Mouse (Mus musculus) limb, embryonic 11.5 days (tissue): ENCODE results near the gene Itpr3. TPM values are rescaled to one million over a fixed set of nuclear protein-coding genes. Genes with fewer than 3 reads are reported as not detected.

Source experiments
- ATAC-seq: fragments of 200-750 bp; cut with Nextera tagmentation; 2 replicates; pipeline ENCODE4 v1.8.0; 2017; ENCODE audit warnings: low read depth; ENCODE audit not compliant: insufficient number of reproducible peaks, low FRiP score, low TSS enrichment
- DNase-seq: peaks from one replicate; pipeline ENCODE4 v3.0.0-alpha.2; 2015; ENCODE audit warnings: low spot score
- H3K27ac ChIP-seq: fragments of 300-500 bp; sonication (generic); replicated peaks from 2 replicates; pipeline ENCODE4 v1.5.1; 2014; ENCODE audit warnings: low read depth, mild to moderate bottlenecking, low read length
- H3K27me3 ChIP-seq: fragments of 300-500 bp; sonication (generic); 2 replicates; pipeline ENCODE4 v1.6.1; 2014; ENCODE audit warnings: mild to moderate bottlenecking, low read length, mixed read lengths; ENCODE audit not compliant: control insufficient read depth, insufficient read depth
- H3K36me3 ChIP-seq: fragments of 300-500 bp; sonication (generic); 2 replicates; pipeline ENCODE4 v1.6.1; 2014; ENCODE audit warnings: mild to moderate bottlenecking, low read length, moderate library complexity, mixed read lengths; ENCODE audit not compliant: control insufficient read depth, insufficient read depth
- H3K4me1 ChIP-seq: fragments of 300-500 bp; sonication (generic); 2 replicates; pipeline ENCODE4 v1.6.1; 2014; ENCODE audit warnings: low read length, mixed read lengths; ENCODE audit not compliant: control insufficient read depth, insufficient read depth
- H3K4me2 ChIP-seq: fragments of 300-500 bp; sonication (generic); 2 replicates; pipeline ENCODE4 v1.6.1; 2014; ENCODE audit warnings: low read depth, mild to moderate bottlenecking, moderate library complexity; ENCODE audit not compliant: severe bottlenecking
- H3K4me3 ChIP-seq: fragments of 300-500 bp; sonication (generic); 2 replicates; pipeline ENCODE4 v1.5.1; 2014; ENCODE audit warnings: low read depth, low read length
- H3K9ac ChIP-seq: fragments of 300-500 bp; sonication (generic); 2 replicates; pipeline ENCODE4 v1.6.1; 2014; ENCODE audit warnings: mild to moderate bottlenecking, low read length
- H3K9me3 ChIP-seq: fragments of 300-500 bp; sonication (generic); 2 replicates; pipeline ENCODE4 v1.6.1; 2016; ENCODE audit warnings: low read length; ENCODE audit not compliant: control insufficient read depth
- WGBS: fragments of 180-500 bp; shearing (Covaris S2); extraction: QIAGEN DNeasy Blood & Tissue Kit; methylation state at CpG from one replicate; pipeline ENCODE4 v1.1.7; 2014; 5-methylcytosine and 5-hydroxymethylcytosine counted together
- polyA plus RNA-seq: library from polyadenylated mRNA; unstranded; fragments of >200 nt; fragmentation: Nextera tagmentation; extraction: Ambion mirVana; gene quantifications from 2 replicates; pipeline ENCODE4 v1.2.1, GENCODE M21; 2014

Itpr3 gene
- polyA plus RNA-seq, 1 experiment from 2014 or later: 3.0 TPM

DNA sequence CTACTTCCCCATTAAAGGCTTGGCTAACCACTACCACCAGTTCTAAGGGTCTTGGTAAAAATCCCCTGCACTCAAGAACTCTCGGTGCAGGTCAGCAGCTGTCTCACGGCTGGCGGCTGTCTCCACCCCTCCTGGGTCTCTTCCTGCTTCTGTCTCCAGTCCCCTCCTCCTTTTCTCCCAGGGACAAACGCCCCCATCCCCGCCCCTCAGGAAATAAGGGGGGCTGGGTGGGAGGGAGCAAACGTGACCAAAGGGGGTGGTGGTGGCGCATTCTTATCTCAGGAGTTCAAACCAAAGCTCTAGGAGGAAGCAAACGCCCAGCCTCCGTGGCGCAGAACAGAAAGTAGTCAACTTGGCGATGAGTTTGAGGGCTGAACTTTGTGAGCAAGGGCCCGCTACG lies 934 bp upstream of the Itpr3 start:
- Histone ChIP-seq H3K27me3 (no peaks in the 10 kb centered on the region), H3K4me3 (peak overlapping the region; percentile 58), H3K9ac (no peak overlapping the region; the same call in 1 of the 2 replicates), H3K4me2 (peak overlapping the region; percentile 84), H3K4me1 (peaks cover 26% of the 10 kb centered on the region), H3K27ac (peak overlapping the region; percentile 32; the same call in 1 of the 2 replicates), H3K36me3 (no peaks in the 10 kb centered on the region), H3K9me3 (no peaks in the 10 kb centered on the region)
- DNase-seq (peak; percentile 82), ATAC-seq (no peak)
- under 1% methylated on average over 13 of the region's 13 CpGs for WGBS

DNA sequence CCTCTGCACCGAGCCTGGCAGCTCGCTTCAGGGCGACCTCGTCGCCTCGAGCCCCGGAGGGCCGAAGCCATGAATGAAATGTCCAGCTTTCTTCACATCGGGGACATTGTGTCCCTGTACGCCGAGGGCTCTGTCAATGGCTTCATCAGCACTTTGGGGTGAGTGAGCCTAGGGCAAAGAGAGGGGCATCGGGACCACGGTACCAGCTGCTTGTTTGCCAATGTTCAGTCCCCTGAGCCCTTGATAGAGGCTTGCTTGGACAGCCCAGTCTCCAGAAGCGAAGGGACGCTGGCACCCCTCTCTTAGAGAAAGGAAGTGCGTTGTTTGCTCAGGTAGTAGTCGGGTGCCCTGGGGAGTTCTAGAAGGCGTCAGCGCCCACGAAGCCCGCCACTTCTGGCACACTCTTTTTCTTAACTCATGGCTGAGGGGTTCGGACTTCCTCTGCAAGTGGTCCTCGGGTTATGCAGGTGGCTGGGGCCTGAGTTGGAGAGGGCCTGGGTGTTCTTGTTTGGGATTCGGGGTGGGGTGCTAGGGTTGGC lies 482 bp downstream of the Itpr3 start:
- no peaks in the 10 kb centered on the region for H3K27me3 ChIP-seq
- peaks cover 23% of the 10 kb centered on the region for H3K4me1 ChIP-seq
- ATAC-seq (0 out of 2 replicates have a peak, but pooled peaks have one; percentile 31), DNase-seq (no peak)
- no peaks in the 10 kb centered on the region for H3K9me3 ChIP-seq
- no peak overlapping the region for H3K27ac ChIP-seq
- under 1% methylated on average over 24 of the region's 24 CpGs for WGBS
- peak overlapping the region; percentile 71 for H3K9ac ChIP-seq
- peak overlapping the region; percentile 84 for H3K4me2 ChIP-seq
- peak overlapping the region; percentile 58 for H3K4me3 ChIP-seq
- no peaks in the 10 kb centered on the region for H3K36me3 ChIP-seq

DNA sequence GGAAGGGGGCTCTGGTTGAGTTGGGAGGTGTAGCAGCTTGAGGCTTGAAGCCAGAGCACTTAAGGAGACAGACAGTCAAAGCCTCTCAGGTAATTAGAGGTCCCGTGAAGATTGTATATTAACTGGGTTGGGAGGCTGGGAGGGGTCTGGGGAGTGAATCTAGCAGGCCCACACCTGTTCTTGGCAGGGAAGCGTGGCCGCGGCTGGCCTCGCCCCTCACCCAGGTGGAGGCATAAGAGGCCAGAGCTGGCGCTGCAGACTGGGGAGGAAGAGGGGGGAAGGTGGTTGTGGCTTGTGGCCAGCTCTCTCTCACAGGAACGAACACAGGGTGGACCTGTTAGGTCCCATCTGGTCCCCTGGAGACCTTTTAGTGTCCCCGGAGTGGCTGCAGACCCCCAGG lies 3.6 kb downstream of the Itpr3 start:
- Histone ChIP-seq H3K27me3 (no peaks in the 10 kb centered on the region), H3K9me3 (no peaks in the 10 kb centered on the region), H3K4me3 (no peak overlapping the region), H3K4me1 (peaks cover 27% of the 10 kb centered on the region), H3K27ac (no peak overlapping the region), H3K9ac (no peak overlapping the region), H3K4me2 (no peak overlapping the region), H3K36me3 (no peaks in the 10 kb centered on the region)
- WGBS: 68% methylated on average over 8 of the region's 8 CpGs
- no peak for ATAC-seq
- no peak for DNase-seq

DNA sequence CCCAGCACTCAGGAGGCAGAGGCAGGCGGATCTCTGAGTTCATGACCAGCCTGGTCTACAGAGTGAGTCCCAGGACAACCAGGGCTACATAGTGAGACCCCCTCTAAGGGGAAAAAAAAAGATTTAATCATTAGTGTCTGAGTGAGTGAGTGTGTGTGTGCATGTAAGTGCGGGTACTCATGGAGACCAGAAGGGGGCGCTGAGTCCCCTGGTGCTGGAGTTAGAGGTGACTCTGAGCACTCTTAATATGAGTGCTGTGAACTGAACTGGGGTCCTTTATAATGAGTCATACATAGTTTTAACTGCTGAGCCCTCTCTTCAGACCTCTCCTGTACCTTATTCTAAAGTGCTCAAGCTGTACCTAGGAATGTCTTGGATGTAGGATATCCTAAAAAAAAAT lies 4.6 kb downstream of the Itpr3 start:
- H3K4me1 ChIP-seq: peaks cover 24% of the 10 kb centered on the region
- 94% methylated on average over 3 of the region's 3 CpGs for WGBS
- no peak overlapping the region for H3K9ac ChIP-seq
- no peak overlapping the region for H3K4me2 ChIP-seq
- H3K27ac ChIP-seq: no peak overlapping the region
- DNase-seq (no peak), ATAC-seq (no peak)
- no peaks in the 10 kb centered on the region for H3K27me3 ChIP-seq
- H3K36me3 ChIP-seq: no peaks in the 10 kb centered on the region
- H3K4me3 ChIP-seq: no peak overlapping the region
- H3K9me3 ChIP-seq: no peaks in the 10 kb centered on the region

DNA sequence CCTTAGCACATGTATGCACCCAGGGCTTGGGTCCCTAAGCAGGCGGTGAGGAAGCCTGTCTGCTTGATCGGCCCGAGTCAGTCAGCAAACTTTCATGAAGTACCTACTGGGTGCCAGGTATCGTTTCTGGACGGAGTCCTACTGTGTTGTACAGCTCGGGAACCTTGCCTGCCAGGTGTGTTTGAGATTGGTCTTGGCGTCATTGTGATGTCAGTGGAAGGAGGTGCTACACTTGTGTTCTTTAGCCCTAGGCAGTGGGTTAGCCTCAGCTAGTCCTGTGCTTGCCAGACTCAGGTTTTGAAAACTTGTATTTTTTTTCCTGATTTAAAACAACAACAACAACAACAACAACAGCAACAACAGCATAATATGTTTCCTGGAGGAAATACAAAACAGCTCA lies 5.6 kb downstream of the Itpr3 start:
- no peaks in the 10 kb centered on the region for H3K36me3 ChIP-seq
- ATAC-seq (no peak), DNase-seq (no peak)
- H3K27me3 ChIP-seq: no peaks in the 10 kb centered on the region
- no peak overlapping the region for H3K4me2 ChIP-seq
- H3K9ac ChIP-seq: no peak overlapping the region
- H3K9me3 ChIP-seq: no peaks in the 10 kb centered on the region
- H3K4me1 ChIP-seq: peaks cover 19% of the 10 kb centered on the region
- no peak overlapping the region for H3K4me3 ChIP-seq
- H3K27ac ChIP-seq: no peak overlapping the region
- WGBS: 91% methylated on average over 7 of the region's 7 CpGs

DNA sequence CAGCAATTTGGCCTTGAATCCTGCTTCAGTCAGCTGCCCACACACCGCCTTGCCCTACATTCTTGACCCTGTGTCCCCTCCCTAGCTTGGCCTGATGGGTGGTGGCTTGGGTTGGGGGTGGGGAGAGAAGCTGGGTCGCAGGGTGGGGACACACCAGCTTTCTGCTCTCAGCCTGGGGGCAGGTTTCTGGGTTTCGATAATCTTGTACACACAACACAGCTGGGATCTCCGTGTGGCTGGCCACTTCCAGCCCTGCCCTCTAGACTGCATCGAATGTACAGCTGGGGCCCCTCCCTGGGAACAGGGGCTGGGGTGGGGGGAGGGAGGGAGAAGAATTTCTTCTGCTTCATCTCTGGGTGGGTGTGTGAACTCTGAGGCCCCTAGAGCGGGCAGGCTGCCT lies 6.6 kb downstream of the Itpr3 start:
- no peak overlapping the region for H3K4me3 ChIP-seq
- no peaks in the 10 kb centered on the region for H3K9me3 ChIP-seq
- peaks cover 9% of the 10 kb centered on the region for H3K4me1 ChIP-seq
- WGBS: 54% methylated on average over 6 of the region's 6 CpGs
- no peak for ATAC-seq
- H3K4me2 ChIP-seq: no peak overlapping the region
- H3K36me3 ChIP-seq: no peaks in the 10 kb centered on the region
- H3K27me3 ChIP-seq: no peaks in the 10 kb centered on the region
- H3K9ac ChIP-seq: peak overlapping the region; percentile 9; the same call in 1 of the 2 replicates
- no peak overlapping the region for H3K27ac ChIP-seq
- no peak for DNase-seq

DNA sequence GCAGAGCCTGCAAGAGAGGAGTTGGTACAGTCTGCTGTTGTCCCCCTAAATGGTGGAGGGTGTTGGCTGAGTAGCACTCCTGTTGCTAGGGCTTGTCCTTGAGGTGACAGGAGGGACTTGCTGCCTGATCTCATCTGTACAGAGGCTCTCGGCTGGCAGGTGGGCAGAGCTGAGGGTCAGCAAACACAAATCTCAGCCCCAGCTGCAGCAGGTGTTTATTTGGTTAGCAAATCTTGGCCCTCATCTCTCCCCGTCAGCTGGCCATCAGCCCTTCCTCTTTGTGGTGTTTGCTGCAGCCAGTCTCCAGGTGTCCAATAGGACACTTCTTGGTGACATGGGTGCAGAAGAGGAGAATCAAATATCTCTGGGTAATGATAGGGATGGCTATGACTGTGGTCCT lies 7.1 kb downstream of the Itpr3 start:
- Histone ChIP-seq H3K4me3 (no peak overlapping the region), H3K27me3 (no peaks in the 10 kb centered on the region), H3K4me2 (no peak overlapping the region), H3K36me3 (no peaks in the 10 kb centered on the region), H3K9me3 (no peaks in the 10 kb centered on the region), H3K27ac (no peak overlapping the region), H3K9ac (peak overlapping the region; percentile 9; the same call in 1 of the 2 replicates), H3K4me1 (peaks cover 4% of the 10 kb centered on the region)
- 65% methylated on average over 2 of the region's 2 CpGs for WGBS
- ATAC-seq (no peak), DNase-seq (no peak)

DNA sequence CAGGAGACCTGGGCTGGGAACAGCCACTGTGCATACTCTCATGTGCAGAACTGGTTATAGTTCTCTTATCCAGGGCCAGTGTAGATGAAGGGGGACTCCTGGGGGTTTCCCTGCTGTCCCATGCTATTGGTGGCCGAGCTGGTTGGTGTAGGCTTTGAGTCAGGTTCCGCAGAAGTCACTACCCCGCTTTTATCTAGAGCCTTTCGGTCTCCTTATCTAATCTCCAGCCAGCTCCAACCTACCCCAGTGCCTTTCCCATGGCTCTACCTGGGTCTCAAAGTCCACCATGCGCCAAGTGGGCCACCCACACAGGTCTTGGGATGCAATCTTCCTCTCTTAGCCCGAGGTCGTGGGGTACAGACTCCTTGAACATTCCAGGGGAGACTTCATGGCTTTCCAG lies 9.0 kb downstream of the Itpr3 start:
- H3K4me3 ChIP-seq: no peak overlapping the region
- H3K9ac ChIP-seq: no peak overlapping the region
- ATAC-seq (no peak), DNase-seq (no peak)
- H3K27ac ChIP-seq: no peak overlapping the region
- H3K27me3 ChIP-seq: no peaks in the 10 kb centered on the region
- WGBS: 82% methylated on average over 7 of the region's 7 CpGs
- H3K4me1 ChIP-seq: peaks cover 4% of the 10 kb centered on the region
- no peak overlapping the region for H3K4me2 ChIP-seq
- no peaks in the 10 kb centered on the region for H3K36me3 ChIP-seq
- H3K9me3 ChIP-seq: no peaks in the 10 kb centered on the region

DNA sequence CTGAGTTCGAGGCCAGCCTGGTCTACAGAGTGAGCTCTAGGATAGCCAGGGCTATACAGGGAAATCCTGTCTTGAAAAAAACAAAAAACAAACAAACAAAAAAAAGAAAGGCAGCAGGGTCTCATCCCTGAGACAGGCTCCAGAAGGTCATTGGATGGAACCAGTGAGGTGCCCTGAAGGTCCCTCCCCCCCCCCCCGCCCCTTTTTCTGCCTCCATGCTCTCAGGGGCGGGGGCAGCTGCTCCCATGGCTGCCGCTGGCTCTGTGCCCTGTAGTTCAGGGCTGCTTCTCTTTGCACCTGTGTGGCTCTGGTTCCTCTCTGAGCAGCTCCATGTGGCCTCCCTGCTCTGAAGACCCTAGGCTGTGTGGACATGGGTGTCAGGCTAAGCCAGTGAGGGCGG lies 12.0 kb downstream of the Itpr3 start:
- no peak for ATAC-seq
- DNase-seq: no peak
- Histone ChIP-seq H3K27me3 (no peaks in the 10 kb centered on the region), H3K9me3 (no peaks in the 10 kb centered on the region), H3K4me1 (no peaks in the 10 kb centered on the region; the same call in 1 of the 2 replicates), H3K9ac (no peak overlapping the region), H3K36me3 (no peaks in the 10 kb centered on the region), H3K4me3 (no peak overlapping the region), H3K4me2 (no peak overlapping the region), H3K27ac (no peak overlapping the region)
- WGBS: 70% methylated on average over 5 of the region's 5 CpGs
